Mouse (Mus musculus): ENCODE measurements around the gene Rtn1. TPM values are rescaled to one million over a fixed set of nuclear protein-coding genes. Genes with fewer than 3 reads are reported as not detected.
A peak's percentile ranks its signal among the peaks of the same experiment; 100 is the strongest.

The Rtn1 gene
- polyA plus RNA-seq, 1 experiment from 2014 or later, result 3,200 TPM

DNA sequence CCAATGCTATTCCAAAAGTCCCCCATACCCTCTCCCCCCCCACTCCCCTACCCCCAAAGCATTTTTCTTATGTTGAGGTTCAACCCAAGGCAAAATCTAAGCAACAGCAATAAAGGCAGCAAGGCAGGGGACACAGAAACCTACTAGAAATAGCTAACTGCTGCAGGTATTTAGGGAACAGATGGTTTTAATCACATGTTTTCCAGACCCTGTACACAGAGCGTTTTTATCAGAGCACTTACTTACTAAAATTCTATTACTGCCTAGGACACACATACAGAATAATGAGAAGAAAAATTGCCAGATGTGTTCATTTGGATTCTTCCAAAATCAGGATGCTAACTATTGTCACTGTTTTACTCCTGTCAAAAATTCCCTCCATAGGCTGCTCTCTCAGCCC is 61.7 kb downstream of the Rtn1 start:
- 72% methylated on average over 1 of the region's 1 CpGs for WGBS
- 0 out of 2 replicates have a peak, but pooled peaks cover 4% of the 10 kb centered on the region for H3K4me1 ChIP-seq (replicated peaks)
- H3K4me2 ChIP-seq, result no peak overlapping the region
- H3K4me3 ChIP-seq, result no peak overlapping the region
- no peaks in the 10 kb centered on the region for H3K9me3 ChIP-seq
- no peak overlapping the region for H3K27ac ChIP-seq (replicated peaks)
- no peaks in the 10 kb centered on the region for H3K27me3 ChIP-seq
- no peak for ATAC-seq (ENCODE audit: low FRiP score, low read depth)
- H3K36me3 ChIP-seq, result no peaks in the 10 kb centered on the region
- no peak overlapping the region for H3K9ac ChIP-seq

DNA sequence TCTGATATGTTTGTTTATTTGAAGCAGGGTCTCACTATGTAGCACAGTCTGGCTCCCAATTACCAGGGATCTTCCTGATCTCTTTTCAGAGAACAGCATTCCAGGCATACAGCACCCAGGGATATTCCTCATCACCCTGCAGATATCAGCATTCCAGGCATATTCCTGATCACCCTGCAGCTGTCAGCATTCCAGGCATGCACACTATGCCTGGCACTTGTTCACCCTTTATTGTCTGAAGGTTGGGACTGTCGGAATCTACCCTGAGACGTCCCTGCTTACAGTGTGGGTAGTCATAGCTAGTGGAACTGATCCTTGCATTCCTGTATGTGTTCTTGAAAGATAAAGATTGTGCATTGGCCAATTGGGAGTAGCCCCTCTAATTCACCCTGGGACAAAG is 65.2 kb downstream of the Rtn1 start:
- H3K4me2 ChIP-seq, result no peak overlapping the region
- H3K9ac ChIP-seq, result no peak overlapping the region
- H3K9me3 ChIP-seq, result no peaks in the 10 kb centered on the region
- WGBS, result 36% methylated on average over 2 of the region's 2 CpGs
- no peak overlapping the region for H3K4me3 ChIP-seq
- no peaks in the 10 kb centered on the region for H3K4me1 ChIP-seq (replicated peaks)
- no peaks in the 10 kb centered on the region for H3K36me3 ChIP-seq
- no peaks in the 10 kb centered on the region for H3K27me3 ChIP-seq
- no peak overlapping the region for H3K27ac ChIP-seq (replicated peaks)
- ATAC-seq (ENCODE audit: low FRiP score, low read depth), result no peak

DNA sequence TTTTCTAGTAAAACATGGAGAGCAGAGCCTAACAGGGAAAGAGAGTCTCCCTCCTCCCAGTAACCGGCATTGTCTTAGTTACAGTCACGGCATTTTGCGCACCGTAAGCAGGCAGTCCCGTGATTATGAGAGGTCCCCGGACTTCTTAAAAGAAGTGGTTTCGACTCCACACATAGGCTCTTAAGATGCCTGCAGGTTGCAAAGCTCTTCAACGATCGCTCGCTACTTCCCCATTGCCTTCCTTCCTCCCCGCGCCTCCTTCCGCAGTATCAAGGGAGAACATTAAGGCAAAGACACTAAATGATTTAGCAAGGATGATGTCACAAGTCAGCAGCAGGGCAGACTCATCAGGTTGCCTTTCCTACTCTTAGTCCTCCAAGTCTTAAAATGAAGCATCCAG is 72.8 kb downstream of the Rtn1 start:
- Histone ChIP-seq H3K4me3 (no peak overlapping the region), H3K4me2 (no peak overlapping the region), H3K27ac (replicated peaks) (no peak overlapping the region), H3K9ac (no peak overlapping the region), H3K4me1 (replicated peaks) (peaks cover 12% of the 10 kb centered on the region), H3K9me3 (no peaks in the 10 kb centered on the region), H3K27me3 (no peaks in the 10 kb centered on the region), H3K36me3 (no peaks in the 10 kb centered on the region)
- 92% methylated on average over 13 of the region's 13 CpGs for WGBS
- ATAC-seq (ENCODE audit: low FRiP score, low read depth), result no peak

DNA sequence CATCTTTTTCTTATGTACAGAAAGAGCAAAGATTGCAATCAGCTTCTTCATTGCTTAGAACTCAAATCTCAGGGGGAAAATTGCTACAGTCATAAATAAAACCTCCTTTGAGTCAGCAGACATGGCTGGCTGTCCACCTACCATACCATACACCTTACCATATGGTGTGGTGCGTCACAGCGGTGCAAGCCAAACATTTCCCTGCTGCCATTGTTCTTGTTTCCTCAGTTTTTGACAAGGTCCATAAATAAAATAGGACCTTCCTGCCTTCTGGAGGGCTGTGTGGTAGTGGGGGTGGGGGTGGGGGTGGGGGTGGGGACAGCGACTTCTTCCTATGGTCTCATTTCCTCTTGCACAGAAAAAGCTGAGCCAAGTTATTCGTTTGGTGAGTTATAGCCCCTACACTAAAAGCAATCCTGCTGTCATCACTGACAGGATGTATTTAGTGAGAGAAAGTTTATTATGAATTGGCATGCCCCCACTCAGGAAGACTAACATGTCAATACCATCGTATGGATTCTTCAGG is 76.3 kb downstream of the Rtn1 start:
- no peaks in the 10 kb centered on the region for H3K36me3 ChIP-seq
- no peaks in the 10 kb centered on the region for H3K27me3 ChIP-seq
- no peak overlapping the region for H3K4me2 ChIP-seq
- H3K4me1 ChIP-seq (replicated peaks), result peaks cover 18% of the 10 kb centered on the region
- no peak overlapping the region for H3K9ac ChIP-seq
- no peak for ATAC-seq (ENCODE audit: low FRiP score, low read depth)
- no peak overlapping the region for H3K4me3 ChIP-seq
- H3K27ac ChIP-seq (replicated peaks), result 0 out of 2 replicates have a peak overlapping the region, but pooled peaks have one; percentile 30
- WGBS, result 81% methylated on average over 5 of the region's 5 CpGs
- H3K9me3 ChIP-seq, result no peaks in the 10 kb centered on the region

DNA sequence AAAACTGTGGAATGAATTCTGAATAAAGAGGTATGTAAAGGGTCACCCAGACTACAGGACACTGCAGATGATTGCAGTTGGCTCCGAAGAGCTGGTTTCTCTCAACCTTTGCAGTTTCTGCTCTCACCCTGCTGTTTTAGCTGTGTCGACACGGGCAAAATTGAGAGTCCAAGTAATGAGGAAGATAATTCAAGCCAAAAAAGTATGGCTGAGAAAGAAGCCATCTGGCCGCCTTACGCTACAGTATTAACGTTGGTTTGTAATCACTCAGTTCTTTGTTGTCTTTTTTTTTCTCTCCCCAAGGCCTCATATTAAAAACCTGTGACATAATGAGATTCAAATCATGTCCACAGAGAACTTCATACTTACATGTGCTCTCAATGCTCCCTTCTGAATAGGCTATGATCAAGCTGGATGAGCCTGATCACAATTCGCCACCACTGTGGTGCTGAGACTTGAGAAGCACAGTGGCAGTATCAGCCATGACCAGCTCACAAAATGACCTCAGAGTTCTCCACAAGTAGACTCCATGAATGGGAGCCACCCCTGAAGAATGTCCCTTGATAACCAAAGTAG is 76.9 kb downstream of the Rtn1 start:
- H3K4me1 ChIP-seq (replicated peaks), result peaks cover 22% of the 10 kb centered on the region
- no peaks in the 10 kb centered on the region for H3K36me3 ChIP-seq
- H3K27ac ChIP-seq (replicated peaks), result peak overlapping the region; percentile 30; the same call in 1 of the 2 replicates
- no peak overlapping the region for H3K4me2 ChIP-seq
- no peaks in the 10 kb centered on the region for H3K27me3 ChIP-seq
- no peak for ATAC-seq (ENCODE audit: low FRiP score, low read depth)
- H3K9ac ChIP-seq, result no peak overlapping the region
- 49% methylated on average over 7 of the region's 7 CpGs for WGBS
- no peaks in the 10 kb centered on the region for H3K9me3 ChIP-seq
- no peak overlapping the region for H3K4me3 ChIP-seq

DNA sequence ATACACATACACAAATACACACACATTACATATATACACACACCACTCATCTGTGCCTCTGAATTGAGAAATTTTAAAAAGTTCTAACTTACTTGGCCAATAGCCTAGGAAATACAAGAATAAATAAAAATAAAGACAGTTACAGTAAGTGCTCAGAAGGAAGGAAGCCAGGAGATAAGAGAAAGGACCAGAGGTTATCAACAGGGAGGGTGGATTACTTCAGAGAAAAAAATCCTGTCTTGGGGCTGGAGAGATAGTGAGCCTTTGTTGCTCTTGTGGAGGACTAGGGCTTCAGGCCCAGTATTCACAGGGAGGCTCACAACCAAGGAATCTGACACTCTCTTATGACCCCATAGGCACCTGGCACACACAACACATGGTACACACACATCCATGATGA is 82.8 kb downstream of the Rtn1 start:
- Histone ChIP-seq H3K4me1 (replicated peaks) (peaks cover 10% of the 10 kb centered on the region), H3K4me3 (no peak overlapping the region), H3K9me3 (no peaks in the 10 kb centered on the region), H3K27me3 (no peaks in the 10 kb centered on the region), H3K9ac (no peak overlapping the region), H3K36me3 (no peaks in the 10 kb centered on the region), H3K27ac (replicated peaks) (no peak overlapping the region), H3K4me2 (no peak overlapping the region)
- ATAC-seq (ENCODE audit: low FRiP score, low read depth), result no peak

DNA sequence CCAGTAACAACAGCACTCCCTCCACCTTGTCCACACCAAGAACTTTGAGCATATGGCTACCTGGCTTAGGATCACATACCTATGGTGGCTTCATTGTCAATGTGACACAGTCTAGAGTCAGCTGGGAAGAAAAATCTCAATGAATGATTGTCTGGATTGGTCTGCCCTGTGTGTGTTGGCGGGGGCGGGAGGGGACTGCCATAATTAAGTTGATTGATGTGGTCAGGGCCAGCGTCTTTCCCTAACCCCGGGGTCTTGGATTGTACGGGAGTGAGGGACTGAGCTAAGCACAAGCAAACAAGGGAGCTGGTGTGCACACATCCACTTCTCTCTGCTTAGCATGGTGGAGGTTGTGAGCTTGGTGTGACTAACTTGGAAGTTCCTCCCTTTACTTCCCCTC is 83.8 kb downstream of the Rtn1 start:
- peaks cover 13% of the 10 kb centered on the region for H3K4me1 ChIP-seq (replicated peaks)
- H3K4me2 ChIP-seq, result no peak overlapping the region
- H3K9me3 ChIP-seq, result no peaks in the 10 kb centered on the region
- no peaks in the 10 kb centered on the region for H3K27me3 ChIP-seq
- H3K36me3 ChIP-seq, result no peaks in the 10 kb centered on the region
- peak; percentile 64 for ATAC-seq (ENCODE audit: low FRiP score, low read depth)
- H3K27ac ChIP-seq (replicated peaks), result no peak overlapping the region
- H3K4me3 ChIP-seq, result no peak overlapping the region
- no peak overlapping the region for H3K9ac ChIP-seq
- WGBS, result 26% methylated on average over 5 of the region's 5 CpGs

DNA sequence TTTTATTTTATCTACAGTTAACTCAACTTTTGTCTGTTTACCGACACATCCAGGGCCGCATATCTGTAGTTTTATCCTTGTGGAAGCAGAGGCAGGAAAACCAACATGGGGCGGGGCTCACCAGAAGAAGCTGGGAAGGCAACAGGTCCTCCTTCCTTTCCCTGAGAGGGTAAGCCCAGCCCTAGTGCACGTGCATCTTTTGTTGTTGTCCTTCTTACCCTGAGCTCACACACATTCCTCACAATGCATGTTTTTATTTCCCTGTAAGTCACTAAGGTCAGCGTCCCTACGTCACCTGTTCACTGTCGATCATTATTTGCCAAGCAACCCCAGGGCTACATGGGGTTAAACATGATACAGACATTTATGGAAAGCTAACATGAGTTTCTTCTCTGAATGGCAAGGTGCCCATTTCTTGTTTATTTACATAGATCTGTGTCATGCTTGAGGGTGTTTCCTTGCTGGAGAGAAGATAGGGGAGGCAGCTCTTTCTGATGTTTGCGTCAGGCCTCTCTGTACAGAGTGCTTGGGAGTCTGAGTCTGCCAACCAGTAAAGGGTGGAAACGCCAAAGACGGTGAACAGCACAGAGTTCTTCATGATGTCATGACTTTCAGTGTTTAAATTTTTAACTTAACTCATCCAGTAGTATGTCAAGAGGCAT is 84.5 kb downstream of the Rtn1 start:
- H3K27ac ChIP-seq (replicated peaks), result no peak overlapping the region
- no peak overlapping the region for H3K9ac ChIP-seq
- peaks cover 13% of the 10 kb centered on the region for H3K4me1 ChIP-seq (replicated peaks)
- no peaks in the 10 kb centered on the region for H3K9me3 ChIP-seq
- no peaks in the 10 kb centered on the region for H3K36me3 ChIP-seq
- ATAC-seq (ENCODE audit: low FRiP score, low read depth), result no peak
- no peaks in the 10 kb centered on the region for H3K27me3 ChIP-seq
- WGBS, result 78% methylated on average over 10 of the region's 10 CpGs
- H3K4me2 ChIP-seq, result no peak overlapping the region
- H3K4me3 ChIP-seq, result no peak overlapping the region

DNA sequence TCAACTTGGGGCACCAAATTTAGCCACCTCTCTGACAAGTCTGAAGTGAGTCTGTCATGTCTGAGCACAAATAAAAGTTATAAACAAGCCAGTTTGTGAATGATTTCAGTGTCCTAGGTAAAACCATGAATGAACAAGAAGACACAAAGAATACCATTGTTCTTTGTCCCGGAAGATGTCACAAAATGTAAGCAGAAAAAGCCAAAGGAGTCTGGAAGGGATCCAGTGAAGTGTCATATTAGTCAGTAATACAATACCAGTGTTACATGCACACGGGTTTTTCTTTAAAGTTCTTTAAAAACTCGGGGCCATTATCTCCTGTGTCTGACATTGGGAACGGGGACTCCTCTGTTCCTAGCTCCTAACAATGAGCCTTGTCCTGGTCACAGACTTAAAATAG is 85.1 kb downstream of the Rtn1 start:
- Histone ChIP-seq H3K36me3 (no peaks in the 10 kb centered on the region), H3K4me2 (no peak overlapping the region), H3K9ac (no peak overlapping the region), H3K4me1 (replicated peaks) (peaks cover 13% of the 10 kb centered on the region), H3K4me3 (no peak overlapping the region), H3K27me3 (no peaks in the 10 kb centered on the region), H3K27ac (replicated peaks) (no peak overlapping the region), H3K9me3 (no peaks in the 10 kb centered on the region)
- ATAC-seq (ENCODE audit: low FRiP score, low read depth), result no peak
- WGBS, result 44% methylated on average over 4 of the region's 4 CpGs

DNA sequence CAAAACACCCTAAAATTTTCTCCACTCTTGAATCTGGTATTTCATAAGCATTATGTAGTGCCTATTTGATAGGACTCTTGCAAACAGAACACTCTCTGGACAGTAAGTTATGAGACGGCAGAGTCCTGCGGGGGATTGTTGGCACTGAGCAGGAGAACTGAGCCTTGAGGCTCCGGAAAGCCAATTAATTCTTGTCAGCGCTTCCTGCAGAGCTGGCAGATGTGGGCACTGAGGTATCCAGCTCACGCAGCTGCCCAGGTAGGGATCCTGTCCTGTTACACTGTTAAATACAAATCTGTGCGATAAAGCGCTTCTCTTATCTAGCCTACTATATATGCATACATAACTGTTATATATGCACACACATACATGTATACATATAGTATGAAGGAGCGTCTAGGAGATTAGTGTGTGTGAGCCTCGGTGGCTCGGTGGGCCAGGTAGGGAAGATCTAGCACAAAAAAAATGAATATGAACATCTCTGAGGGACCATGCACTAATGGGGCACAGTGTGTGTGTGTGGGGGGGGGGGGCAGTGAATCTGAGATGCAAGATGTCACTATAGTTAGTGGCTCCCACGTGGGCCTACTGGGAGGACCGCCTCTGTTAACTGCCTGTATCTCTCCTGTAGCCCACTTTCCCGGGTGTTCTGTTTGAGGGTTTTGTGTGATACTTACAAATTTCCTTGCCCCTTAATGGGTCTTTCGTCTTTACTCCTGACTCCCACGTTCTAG is 93.0 kb downstream of the Rtn1 start:
- Histone ChIP-seq H3K4me1 (replicated peaks) (peaks cover 12% of the 10 kb centered on the region), H3K4me3 (no peak overlapping the region), H3K9me3 (no peaks in the 10 kb centered on the region), H3K4me2 (no peak overlapping the region; the same call in 1 of the 2 replicates), H3K36me3 (no peaks in the 10 kb centered on the region), H3K27me3 (no peaks in the 10 kb centered on the region), H3K9ac (no peak overlapping the region), H3K27ac (replicated peaks) (peak overlapping the region; percentile 62)
- ATAC-seq (ENCODE audit: low FRiP score, low read depth), result peak; percentile 65; the same call in 1 of the 2 replicates
- 42% methylated on average over 15 of the region's 15 CpGs for WGBS

DNA sequence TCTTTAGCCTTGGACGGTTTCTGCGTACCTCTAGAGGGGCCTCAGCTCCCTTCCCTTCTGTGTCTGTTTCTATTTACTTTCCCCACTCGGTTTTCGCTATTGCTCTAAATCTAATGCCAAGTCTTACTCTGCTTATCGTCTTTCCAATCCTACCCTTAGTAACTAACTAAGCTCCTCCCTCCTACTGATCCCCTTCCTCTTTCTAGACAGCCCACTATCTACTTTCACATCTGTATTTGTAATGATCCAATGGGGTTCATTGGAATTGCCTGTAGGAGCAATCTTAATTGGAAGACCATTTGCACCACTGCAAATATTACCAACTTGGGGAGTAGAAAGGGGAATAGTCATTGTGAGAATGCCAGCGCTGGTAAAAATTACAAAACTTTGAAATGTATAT is 98.0 kb downstream of the Rtn1 start:
- no peak overlapping the region for H3K4me3 ChIP-seq
- no peak overlapping the region for H3K27ac ChIP-seq (replicated peaks)
- WGBS, result 86% methylated on average over 6 of the region's 6 CpGs
- no peaks in the 10 kb centered on the region for H3K27me3 ChIP-seq
- H3K9ac ChIP-seq, result no peak overlapping the region
- peaks cover 10% of the 10 kb centered on the region for H3K4me1 ChIP-seq (replicated peaks)
- no peaks in the 10 kb centered on the region for H3K36me3 ChIP-seq
- no peak for ATAC-seq (ENCODE audit: low FRiP score, low read depth)
- H3K9me3 ChIP-seq, result no peaks in the 10 kb centered on the region
- no peak overlapping the region for H3K4me2 ChIP-seq

DNA sequence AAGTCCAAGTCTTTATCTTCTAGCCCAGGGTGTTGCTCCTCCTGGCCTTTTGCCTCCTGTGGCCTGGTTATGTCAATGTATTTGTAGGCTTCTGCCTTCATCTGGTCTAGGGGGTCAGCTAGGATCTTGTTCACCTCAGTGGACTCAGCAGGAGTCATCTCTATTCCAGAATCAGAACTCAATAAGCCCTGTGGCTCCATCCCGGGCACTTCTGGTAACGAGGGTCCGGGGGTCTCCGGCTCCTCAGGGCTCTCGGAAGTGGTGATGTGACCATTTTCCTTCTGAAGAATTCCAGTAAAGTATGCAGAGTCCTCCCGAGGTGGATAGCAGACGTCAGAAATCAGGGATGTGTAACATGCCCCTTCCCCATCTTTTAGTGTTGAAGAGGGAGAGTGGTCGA is 100.3 kb downstream of the Rtn1 start:
- WGBS, result 85% methylated on average over 8 of the region's 8 CpGs
- peaks cover 27% of the 10 kb centered on the region for H3K4me1 ChIP-seq (replicated peaks)
- ATAC-seq (ENCODE audit: low FRiP score, low read depth), result no peak
- no peaks in the 10 kb centered on the region for H3K27me3 ChIP-seq
- H3K9ac ChIP-seq, result no peak overlapping the region
- H3K27ac ChIP-seq (replicated peaks), result no peak overlapping the region
- no peaks in the 10 kb centered on the region for H3K9me3 ChIP-seq
- H3K4me3 ChIP-seq, result no peak overlapping the region
- H3K4me2 ChIP-seq, result no peak overlapping the region
- no peaks in the 10 kb centered on the region for H3K36me3 ChIP-seq
